Mouse (Mus musculus): ENCODE results near the gene Rgs8. TPM values are rescaled to one million over a fixed set of nuclear protein-coding genes. Genes with fewer than 3 reads are reported as not detected.

The Rgs8 gene
- total and polyA plus RNA-seq, 3 experiments, result not detected

- in situ Hi-C loops (cut with MboI; ENCODE audit: low pct_ligation_motif_present, low pct_unique_long_range_greater_than_20kb, low sequenced_read_pairs), result no loop called here
- Histone ChIP-seq H3K4me3 (replicated peaks in 1 of 3; ENCODE audit: low read depth in 2 of 3, low read length in 2 of 3, poor library complexity in 1 of 3) (no peak overlapping the region), H3K9me3 (replicated peaks; ENCODE audit: low read length) (no peaks in the 10 kb centered on the region), H3K9ac (ENCODE audit: insufficient read depth, low read depth) (no peak overlapping the region), H3K27ac (ENCODE audit: insufficient read depth, low read depth) (no peak overlapping the region), H3K79me2 (replicated peaks; ENCODE audit: control insufficient read depth, extremely low read depth, insufficient read depth, poor library complexity, severe bottlenecking) (no peaks in the 10 kb centered on the region), H3K4me2 (ENCODE audit: insufficient read depth, low read depth, poor library complexity, severe bottlenecking) (no peak overlapping the region), H3K4me1 (ENCODE audit: control insufficient read depth in 1 of 2, insufficient read depth in 2 of 2) (peaks cover 6 to 21% of the 10 kb centered on the region in 2 experiments), H3K36me3 (replicated peaks in 1 of 2; ENCODE audit: control insufficient read depth in 1 of 2, insufficient read depth in 1 of 2, low read length in 1 of 2) (no peaks in the 10 kb centered on the region), H3K27me3 (replicated peaks) (no peaks in the 10 kb centered on the region)
- dilution Hi-C loops (cut with MboI; ENCODE audit: extremely low pct_ligation_motif_present, extremely low pct_unique_long_range_greater_than_20kb, low sequenced_read_pairs), result no loop called here
- TF ChIP-seq POLR2AphosphoS2 (IDR thresholded peaks at IDR 0.05; ENCODE audit: low read depth, low read length), result no peak
- no peak for DNase-seq (ENCODE audit: extremely low read depth)
Measured at GRCm38 (mm10) chr1:153721565-153722310, 68.9 kb downstream of the Rgs8 start.

- peak overlapping the region; percentile 52 for H3K4me2 ChIP-seq (ENCODE audit: insufficient read depth, low read depth, poor library complexity, severe bottlenecking)
- H3K9me3 ChIP-seq (replicated peaks; ENCODE audit: low read length), result no peaks in the 10 kb centered on the region
- peak overlapping the region; percentile 25 for H3K9ac ChIP-seq (ENCODE audit: insufficient read depth, low read depth)
- H3K79me2 ChIP-seq (replicated peaks; ENCODE audit: control insufficient read depth, extremely low read depth, insufficient read depth, poor library complexity, severe bottlenecking), result no peaks in the 10 kb centered on the region
- H3K36me3 ChIP-seq (replicated peaks in 1 of 2; ENCODE audit: control insufficient read depth in 1 of 2, insufficient read depth in 1 of 2, low read length in 1 of 2), result no peaks in the 10 kb centered on the region
- H3K27me3 ChIP-seq (replicated peaks), result no peaks in the 10 kb centered on the region
- peaks cover 6 to 21% of the 10 kb centered on the region in 2 experiments for H3K4me1 ChIP-seq (ENCODE audit: control insufficient read depth in 1 of 2, insufficient read depth in 2 of 2)
- TF ChIP-seq MYC (IDR thresholded peaks at IDR 0.05; ENCODE audit: low read depth, low read length) (0 out of 2 replicates have a peak, but pooled peaks have one; percentile 34), CHD2 (IDR thresholded peaks at IDR 0.05; ENCODE audit: low read length) (peak; percentile 83), USF2 (conservative IDR thresholded peaks at IDR 0.05; ENCODE audit: low read depth, low read length) (no peak), EP300 (IDR thresholded peaks at IDR 0.05; ENCODE audit: low read length) (0 out of 2 replicates have a peak, but pooled peaks have one; percentile 49), HCFC1 (IDR thresholded peaks at IDR 0.05; ENCODE audit: low read depth, low read length) (peak; percentile 45; the same call in 1 of the 2 replicates), TCF12 (IDR thresholded peaks at IDR 0.05; ENCODE audit: low read depth, low read length) (peak; percentile 80), GABPA (IDR thresholded peaks at IDR 0.05; ENCODE audit: insufficient replicate concordance, low read depth, low read length) (no peak), MEF2A (IDR thresholded peaks at IDR 0.05; ENCODE audit: borderline replicate concordance, low read depth, low read length) (peak; percentile 77), ZNF384 (IDR thresholded peaks at IDR 0.05; ENCODE audit: low read depth, low read length) (no peak), TBP (conservative IDR thresholded peaks at IDR 0.05; ENCODE audit: low read depth, low read length) (no peak), MXI1 (IDR thresholded peaks at IDR 0.05; ENCODE audit: low read depth, low read length) (no peak; the same call in 1 of the 2 replicates), JUN (IDR thresholded peaks at IDR 0.05; ENCODE audit: insufficient read depth, low read depth, low read length) (no peak; the same call in 1 of the 2 replicates), ZMIZ1 (IDR thresholded peaks at IDR 0.05; ENCODE audit: low read depth, low read length) (no peak), ETS1 (conservative IDR thresholded peaks at IDR 0.05; ENCODE audit: low read depth, low read length) (peak; percentile 46), MAZ (IDR thresholded peaks at IDR 0.05; ENCODE audit: low read depth, low read length) (0 out of 2 replicates have a peak, but pooled peaks have one; percentile 34), ELF1 (IDR thresholded peaks at IDR 0.05; ENCODE audit: low read depth, low read length) (peak; percentile 78), POLR2A (IDR thresholded peaks at IDR 0.05; ENCODE audit: low read depth, low read length) (peak; percentile 41; the same call in 1 of the 2 replicates), E2F4 (IDR thresholded peaks at IDR 0.05; ENCODE audit: insufficient replicate concordance, low read depth, low read length) (no peak), BHLHE40 (IDR thresholded peaks at IDR 0.05; ENCODE audit: low read depth, low read length) (no peak; the same call in 1 of the 2 replicates), SMC3 (IDR thresholded peaks at IDR 0.05; ENCODE audit: low read depth, low read length) (no peak), MAX (IDR thresholded peaks at IDR 0.05; ENCODE audit: low read length) (peak; percentile 54; the same call in 1 of the 2 replicates), SIN3A (IDR thresholded peaks at IDR 0.05; ENCODE audit: low read length) (0 out of 2 replicates have a peak, but pooled peaks have one; percentile 39), IRF4 (IDR thresholded peaks at IDR 0.05; ENCODE audit: low read depth, low read length) (peak; percentile 67)
- dilution Hi-C loops (cut with MboI; ENCODE audit: extremely low pct_ligation_motif_present, extremely low pct_unique_long_range_greater_than_20kb, low sequenced_read_pairs) (no loop called here), in situ Hi-C loops (cut with MboI; ENCODE audit: low pct_ligation_motif_present, low pct_unique_long_range_greater_than_20kb, low sequenced_read_pairs) (no loop called here)
- peak; percentile 77 for DNase-seq (ENCODE audit: extremely low read depth)
- no peak overlapping the region for H3K27ac ChIP-seq (ENCODE audit: insufficient read depth, low read depth)
- H3K4me3 ChIP-seq (replicated peaks in 1 of 3; ENCODE audit: low read depth in 2 of 3, low read length in 2 of 3, poor library complexity in 1 of 3), result peak overlapping the region; percentile 13 to 51 (median 13)
Measured at GRCm38 (mm10) chr1:153723426-153723825, 70.6 kb downstream of the Rgs8 start.
